Mouse (Mus musculus): ENCODE data around the gene Naaladl2. TPM values are rescaled to one million over a fixed set of nuclear protein-coding genes. Genes with fewer than 3 reads are reported as not detected.
"Not testable (repeated sequence)": the region's sequence is repeated elsewhere in the genome, so short reads cannot be mapped to it uniquely, and the experiment has no call there.

Gene Naaladl2
- total RNA-seq, 2 experiments from 2014 or later = 1.3 to 1.7 TPM

GRCm38 (mm10) chr3:24391311-24391710 lies 752.8 kb downstream of the Naaladl2 start:
- no peak for DNase-seq (ENCODE audit: extremely low spot score in 1 of 2, low spot score in 1 of 2)

DNA sequence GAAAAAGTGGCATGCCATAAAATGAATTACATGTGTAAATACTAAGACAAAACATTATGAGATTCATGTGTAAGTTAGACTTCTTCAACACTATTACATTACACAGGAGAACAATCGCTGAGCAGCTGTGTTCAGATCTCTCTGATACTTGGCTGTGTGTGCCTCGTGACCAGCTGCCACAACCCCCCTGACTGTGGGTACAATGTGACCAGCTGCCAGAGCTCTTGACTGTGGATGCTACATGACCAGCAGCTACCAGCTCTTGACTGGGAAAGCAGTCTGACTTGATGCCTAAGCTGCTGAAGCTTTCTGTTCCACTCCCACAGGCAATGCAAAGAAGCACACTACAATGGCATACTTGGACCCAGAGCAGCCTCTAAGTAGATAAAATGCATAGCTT lies 789.1 kb downstream of the Naaladl2 start:
- no peak for DNase-seq (ENCODE audit: extremely low spot score in 1 of 2, low spot score in 1 of 2)

GRCm38 (mm10) chr3:24321489-24322405 lies 822.3 kb downstream of the Naaladl2 start:
- no peak for DNase-seq (ENCODE audit: extremely low spot score in 1 of 2, low spot score in 1 of 2)

DNA sequence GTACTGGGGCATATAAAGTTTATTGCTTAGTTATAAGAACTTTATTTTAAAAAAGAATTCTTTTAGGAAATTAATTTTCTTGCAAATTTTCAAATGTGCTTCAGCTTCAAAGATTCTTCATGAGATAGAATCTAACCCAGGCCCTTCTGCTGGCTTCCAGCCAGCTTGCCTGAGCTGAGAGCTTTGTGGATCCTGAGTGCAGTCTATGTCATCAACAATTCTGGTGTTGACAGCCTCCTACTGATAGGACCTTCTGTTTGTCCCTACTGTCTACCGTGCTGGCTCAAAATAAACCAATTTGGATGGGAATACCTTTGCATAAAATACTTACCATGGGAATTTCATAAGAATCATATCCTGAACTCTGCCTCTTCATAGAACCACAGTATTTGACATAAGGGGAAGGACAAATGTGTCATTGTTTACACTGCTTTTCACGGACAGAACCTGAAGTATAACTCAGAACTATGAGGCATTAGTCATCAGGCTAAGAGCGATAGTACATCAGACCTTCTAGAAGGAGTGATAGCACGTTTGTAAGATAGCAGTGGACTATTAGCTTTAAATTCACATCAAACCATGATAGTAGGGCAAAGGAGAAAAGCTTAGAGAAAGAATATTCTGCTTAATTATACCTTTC lies 829.3 kb downstream of the Naaladl2 start:
- DNase-seq (ENCODE audit: extremely low spot score in 1 of 2, low spot score in 1 of 2) = no peak

DNA sequence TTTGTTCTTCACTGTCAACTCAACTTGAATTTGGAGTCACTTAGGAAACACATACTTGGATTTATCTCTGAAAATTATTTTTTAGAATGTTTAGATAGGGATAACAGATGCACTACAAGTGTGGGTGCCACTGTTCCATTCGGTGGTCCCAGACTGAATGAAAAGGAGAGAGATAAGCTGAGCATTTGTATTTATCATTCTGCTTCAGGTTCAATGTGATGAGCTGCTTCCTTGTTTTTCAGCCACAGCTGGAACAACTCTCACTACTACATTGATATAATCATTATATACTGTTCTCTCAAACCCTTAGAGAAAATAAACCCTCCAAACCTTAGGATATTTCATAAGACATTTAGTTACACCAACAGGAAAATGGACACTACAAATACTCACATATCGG lies 918.6 kb downstream of the Naaladl2 start:
- no peak for DNase-seq (ENCODE audit: extremely low spot score in 1 of 2, low spot score in 1 of 2)

- no peak for DNase-seq (ENCODE audit: extremely low spot score in 1 of 2, low spot score in 1 of 2)
Measured at GRCm38 (mm10) chr3:24217476-24217875, 926.6 kb downstream of the Naaladl2 start.

DNA sequence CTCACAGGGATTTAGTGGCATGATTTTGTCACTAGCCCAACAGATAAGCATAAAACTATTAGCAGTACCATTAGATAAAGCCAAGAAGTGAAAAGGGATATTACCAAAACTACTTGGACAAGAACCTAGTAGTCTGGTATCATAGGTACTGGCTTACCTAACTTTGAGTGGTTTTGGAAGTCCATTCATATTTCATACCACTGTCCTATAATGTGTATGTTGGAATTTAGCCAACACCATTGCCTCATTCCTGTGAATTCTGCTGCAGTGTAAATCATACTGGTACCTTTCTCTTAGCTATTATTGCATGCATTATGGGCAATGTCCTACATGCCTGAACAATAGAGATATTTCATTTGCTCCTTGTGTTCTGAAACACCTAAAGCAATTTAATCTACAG lies 977.5 kb downstream of the Naaladl2 start:
- no peak for DNase-seq (ENCODE audit: extremely low spot score in 1 of 2, low spot score in 1 of 2)

- DNase-seq (ENCODE audit: extremely low spot score in 1 of 2, low spot score in 1 of 2) = no peak
Measured at GRCm38 (mm10) chr3:24163992-24164391, 980.1 kb downstream of the Naaladl2 start.

DNA sequence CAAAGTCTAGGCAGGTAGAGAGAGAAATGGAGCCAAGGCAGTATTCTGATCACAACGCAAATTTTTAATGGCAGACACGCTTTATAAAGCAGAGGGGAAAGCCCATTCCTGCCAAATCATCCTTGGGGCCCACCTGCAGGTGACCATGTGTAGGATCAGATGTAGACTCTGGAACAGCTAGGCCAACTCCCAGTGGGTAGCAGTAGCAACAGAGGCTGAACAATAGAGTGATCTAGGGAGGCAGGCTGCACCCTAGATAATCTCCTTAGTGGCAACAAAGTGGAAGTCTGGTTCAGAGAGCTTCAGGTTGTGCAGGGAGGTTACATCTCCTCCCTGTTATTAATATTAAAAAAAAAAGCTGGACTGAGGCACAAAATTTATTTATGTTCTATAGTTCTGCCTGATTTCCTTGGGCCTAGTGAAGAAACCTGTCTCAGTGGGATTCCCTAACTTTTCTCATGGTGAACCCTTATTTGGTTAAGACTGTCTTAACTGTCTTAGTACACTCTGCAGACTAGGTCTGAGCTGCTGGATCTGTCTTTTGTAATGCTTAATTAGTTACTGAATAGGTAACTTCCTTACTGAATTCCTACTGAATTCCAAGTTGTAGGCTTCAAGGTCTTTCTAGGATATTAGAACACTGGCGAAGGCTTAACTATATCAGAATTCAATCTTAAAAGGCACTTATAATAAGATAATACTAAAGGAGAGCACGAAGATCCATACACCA lies 992.8 kb downstream of the Naaladl2 start:
- not testable (repeated sequence) for DNase-seq (ENCODE audit: extremely low spot score in 1 of 2, low spot score in 1 of 2)

- DNase-seq (ENCODE audit: extremely low spot score in 1 of 2, low spot score in 1 of 2) = no peak
Measured at GRCm38 (mm10) chr3:24142808-24143207, 1001.3 kb downstream of the Naaladl2 start.

- DNase-seq (ENCODE audit: extremely low spot score in 1 of 2, low spot score in 1 of 2) = no peak
Measured at GRCm38 (mm10) chr3:24138002-24138401, 1006.1 kb downstream of the Naaladl2 start.

- no peak for DNase-seq (ENCODE audit: extremely low spot score in 1 of 2, low spot score in 1 of 2)
Measured at GRCm38 (mm10) chr3:24126200-24126599, 1017.9 kb downstream of the Naaladl2 start.

DNA sequence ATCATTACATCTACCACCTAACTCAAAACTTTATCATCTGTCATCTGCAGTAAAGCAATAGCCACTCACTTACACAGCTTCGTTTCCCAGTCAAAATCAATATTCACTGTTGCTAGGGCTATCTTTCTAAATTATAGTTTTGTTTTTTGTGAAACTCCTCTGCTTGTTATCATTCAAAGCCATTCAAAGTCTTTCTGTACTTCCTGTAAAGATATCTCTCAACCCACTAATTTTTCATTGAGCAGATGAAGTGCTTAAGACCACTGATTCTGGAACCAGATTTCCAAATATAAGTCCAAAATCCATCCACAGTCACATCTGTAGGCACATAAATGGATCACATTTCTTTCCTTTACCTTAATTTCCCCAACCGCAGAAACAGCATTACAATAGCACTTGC lies 1020.0 kb downstream of the Naaladl2 start:
- DNase-seq (ENCODE audit: extremely low spot score in 1 of 2, low spot score in 1 of 2) = no peak

DNA sequence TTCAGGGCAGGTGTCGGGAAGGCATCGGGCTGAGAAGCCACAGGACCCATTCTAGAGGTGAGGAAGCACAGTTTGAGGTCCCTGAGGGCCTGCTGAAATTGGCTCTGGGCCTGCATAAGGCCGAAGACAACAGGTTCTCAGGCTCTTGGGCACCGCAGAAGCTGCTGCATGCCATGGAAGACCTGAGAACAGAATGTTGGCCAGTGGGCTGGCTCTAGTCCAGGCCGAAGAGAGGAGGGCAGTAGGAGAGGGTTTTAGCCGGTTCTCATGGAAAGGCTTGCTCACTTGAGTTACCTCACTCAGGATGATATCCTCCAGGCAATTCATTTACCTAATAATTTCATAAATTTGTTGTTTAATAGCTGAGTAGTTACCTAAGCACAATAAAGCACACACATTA lies 1025.9 kb downstream of the Naaladl2 start:
- no peak for DNase-seq (ENCODE audit: extremely low spot score in 1 of 2, low spot score in 1 of 2)

DNA sequence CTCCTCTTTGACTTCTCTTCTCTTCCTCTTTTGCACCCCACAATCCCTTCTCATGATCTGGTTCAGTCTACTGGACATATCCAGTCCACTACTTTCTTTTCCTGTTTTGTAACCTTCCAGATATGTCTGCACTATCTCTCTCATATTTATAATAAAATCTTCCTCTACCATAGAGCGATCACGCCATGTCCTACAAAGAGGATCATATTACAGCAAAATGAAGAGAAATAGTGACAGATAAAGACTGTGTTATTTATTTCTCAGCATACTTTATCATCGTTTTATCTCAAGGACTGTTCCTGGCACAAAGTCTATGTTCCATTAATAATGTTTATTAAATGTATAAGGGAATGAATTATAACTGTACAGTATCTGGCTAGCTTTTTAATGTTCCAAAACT lies 1029.2 kb downstream of the Naaladl2 start:
- no peak for DNase-seq (ENCODE audit: extremely low spot score in 1 of 2, low spot score in 1 of 2)

DNA sequence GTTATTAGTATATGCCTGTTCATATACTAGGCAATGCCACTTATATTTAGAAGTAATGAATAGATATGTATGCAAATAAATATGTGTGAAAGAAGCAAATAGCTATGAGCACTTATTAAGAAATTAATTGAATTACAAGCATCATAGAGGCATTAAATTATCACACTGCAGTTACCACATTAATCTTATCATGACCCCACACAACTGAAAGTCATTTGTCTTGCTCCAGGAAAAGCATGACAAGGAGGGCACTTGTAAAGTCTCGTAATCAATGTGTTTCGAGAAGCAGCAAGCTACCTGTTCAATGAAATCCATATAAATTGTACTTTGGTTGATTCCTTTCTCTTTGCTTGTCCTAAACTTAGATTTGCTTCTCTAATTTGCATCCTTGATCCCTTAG lies 1030.7 kb downstream of the Naaladl2 start:
- DNase-seq (ENCODE audit: extremely low spot score in 1 of 2, low spot score in 1 of 2) = no peak

DNA sequence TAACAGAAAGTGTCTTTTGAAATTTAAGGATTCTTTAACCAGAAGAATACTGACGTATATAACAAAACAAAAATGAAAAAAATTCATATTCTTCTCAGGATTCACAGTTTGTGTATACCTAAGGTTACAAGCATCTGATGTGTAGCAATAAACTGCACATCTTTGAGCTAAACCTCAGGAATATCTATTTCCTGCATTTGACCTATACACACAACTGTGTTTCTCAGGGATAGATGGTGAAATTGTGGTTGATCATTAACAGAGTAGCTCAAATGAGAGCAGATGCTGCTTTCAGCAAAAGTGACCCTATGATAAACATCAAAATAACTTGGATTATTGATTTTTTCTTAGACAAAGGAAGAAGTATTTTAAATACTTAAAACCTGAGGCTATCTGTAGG lies 1037.7 kb downstream of the Naaladl2 start:
- DNase-seq (ENCODE audit: extremely low spot score in 1 of 2, low spot score in 1 of 2) = no peak

- DNase-seq (ENCODE audit: extremely low spot score in 1 of 2, low spot score in 1 of 2) = no peak
Measured at GRCm38 (mm10) chr3:24079761-24080160, 1064.3 kb downstream of the Naaladl2 start.

DNA sequence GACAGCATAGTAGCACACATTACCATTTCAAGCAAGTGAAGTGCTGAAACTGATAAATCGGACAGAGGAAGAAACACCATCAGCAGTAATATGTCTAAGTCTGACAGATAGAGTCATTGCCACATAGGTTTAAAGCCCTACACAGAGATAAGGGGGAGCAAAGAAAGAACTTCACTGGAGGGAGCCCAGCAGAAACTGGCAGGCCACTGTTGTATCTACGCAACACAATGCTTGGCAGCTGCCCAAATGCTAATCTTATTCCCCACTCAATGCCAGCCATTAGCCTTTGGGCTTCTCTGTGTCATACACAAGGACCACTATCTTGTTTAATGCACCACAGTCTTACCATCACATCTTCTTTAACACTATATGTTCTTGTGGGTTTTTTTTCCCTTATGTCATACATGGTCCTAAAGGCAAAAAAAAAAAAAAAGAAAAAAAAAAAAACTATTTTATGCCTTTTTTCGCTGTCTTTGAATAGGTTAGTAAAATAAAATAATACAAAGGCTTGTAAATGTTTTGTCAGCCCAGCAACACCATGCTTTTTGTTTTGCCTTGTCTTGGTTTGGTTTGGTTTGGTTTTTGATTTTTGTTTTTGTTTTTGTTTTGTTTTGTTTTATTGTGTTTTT lies 1072.8 kb downstream of the Naaladl2 start:
- DNase-seq (ENCODE audit: extremely low spot score in 1 of 2, low spot score in 1 of 2) = peak in 1 of 2 experiments; percentile 10

DNA sequence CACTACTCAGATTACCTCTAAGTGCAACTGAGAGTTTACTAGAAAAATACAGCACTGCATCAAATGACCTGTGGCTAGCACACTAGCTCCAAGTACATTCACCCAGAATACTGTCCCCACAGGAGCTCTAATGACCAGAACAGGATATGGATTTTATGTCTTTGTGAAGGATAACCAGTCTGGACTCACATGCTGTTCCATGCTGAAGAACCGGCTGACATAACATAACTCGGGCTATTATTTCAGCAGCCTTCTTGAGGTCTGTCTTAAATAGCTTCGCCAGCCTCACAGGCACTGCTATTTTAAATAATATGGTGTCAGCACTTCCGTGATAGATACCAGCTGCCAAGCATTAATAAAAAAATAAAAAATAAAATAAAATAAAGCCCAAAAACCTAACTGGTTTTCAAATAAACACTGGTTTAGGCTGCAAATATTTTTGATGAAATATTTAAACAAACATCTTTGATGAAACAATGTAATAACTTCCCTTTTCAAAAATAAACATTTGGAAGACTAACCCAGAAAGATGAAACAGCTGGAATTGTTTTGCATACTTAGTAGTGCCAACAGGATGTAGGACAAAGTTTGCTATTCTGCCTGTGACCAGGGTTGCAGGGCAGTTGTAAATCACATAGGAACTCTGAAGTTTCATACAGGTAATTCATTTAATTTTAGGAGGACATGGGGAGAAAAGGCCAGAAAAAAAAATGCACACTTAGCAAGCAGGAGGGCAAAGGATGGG lies 1073.5 kb downstream of the Naaladl2 start:
- DNase-seq (ENCODE audit: extremely low spot score in 1 of 2, low spot score in 1 of 2) = no peak
